9 mouse cellular contexts compared by ENCODE assay signal in genomic region chr16:58481219-58481905, GRCm38 (mm10). TPM values are rescaled to one million over a fixed set of nuclear protein-coding genes. Genes with fewer than 3 reads are reported as not detected.
DNase-seq lines count a peak whose midpoint lies in the region; TF ChIP-seq lines count a peak whose summit lies in the region.
"Had no signal": no experiment of that assay in that cellular context is flagged by ENCODE, and none has a peak within 500 bp of the region (broad histone marks: within the 10 kb centered on the region; RNA-seq: fewer than 3 reads in every experiment).

No protein-coding gene starts in this region.

- no peak for TF ChIP-seq CTCF in small intestine, adult 2 months (IDR thresholded peaks at IDR 0.05; ENCODE audit: extremely low read depth, insufficient read length, insufficient replicate concordance, low read depth, low read length)

- TF ChIP-seq POLR2A in small intestine, adult 2 months (IDR thresholded peaks at IDR 0.05; ENCODE audit: low read depth, low read length): no peak

- H3K27me3 ChIP-seq in small intestine, adult 2 months (ENCODE audit: control insufficient read depth, insufficient read depth, low read length): no peaks in the 10 kb centered on the region
- no peaks in the 10 kb centered on the region for H3K27me3 ChIP-seq in forebrain, embryonic 10.5 days (ENCODE audit: poor library complexity, severe bottlenecking)
- H3K27me3 ChIP-seq: midbrain, embryonic 15.5 days had no signal

- H3K27ac ChIP-seq in small intestine, adult 2 months (ENCODE audit: insufficient read depth, low read depth, low read length): peak overlapping the region; percentile 45; the same call in 1 of the 2 replicates
- H3K27ac ChIP-seq in forebrain, embryonic 10.5 days: no peak overlapping the region
- H3K27ac ChIP-seq: midbrain, embryonic 15.5 days had no signal

- no peak overlapping the region for H3K4me3 ChIP-seq in small intestine, adult 2 months (ENCODE audit: low read depth, low read length)
- H3K4me3 ChIP-seq in forebrain, embryonic 10.5 days: no peak overlapping the region
- H3K4me3 ChIP-seq: midbrain, embryonic 15.5 days had no signal

- H3K9me3 ChIP-seq in forebrain, embryonic 10.5 days: peaks cover 8% of the 10 kb centered on the region

- 81% methylated on average over 9 of the region's 9 CpGs for WGBS in small intestine, adult 2 months
- WGBS in forebrain, embryonic 10.5 days: 84% methylated on average over 9 of the region's 9 CpGs

- DNase-seq in adrenal gland, adult (ENCODE audit: inconsistent age in 2 of 2, low spot score in 1 of 2): peak; percentile 24 to 66
- DNase-seq in adrenal gland, postnatal 4 days (ENCODE audit: low spot score in 2 of 2): no peak
- DNase-seq in spleen, adult 12 weeks (ENCODE audit: low spot score): peak; percentile 16
- no peak for DNase-seq in spleen, postnatal 10 days (ENCODE audit: low spot score in 2 of 2)
- peak; percentile 57 for DNase-seq in kidney, postnatal 10 days
- DNase-seq in forebrain, embryonic 10.5 days (ENCODE audit: extremely low spot score, low spot score): no peak
- DNase-seq in frontal cortex, adult 2 months (ENCODE audit: extremely low spot score in 1 of 2, low spot score in 1 of 2): no peak

- H3K36me3 ChIP-seq in small intestine, adult 2 months (ENCODE audit: control insufficient read depth, insufficient read depth, low read length): peaks cover 23% of the 10 kb centered on the region
- peaks cover 13% of the 10 kb centered on the region for H3K36me3 ChIP-seq in forebrain, embryonic 10.5 days (replicated peaks)
- H3K36me3 ChIP-seq: midbrain, embryonic 15.5 days had no signal

- peaks cover 7% of the 10 kb centered on the region; the same call in 1 of the 2 replicates for H3K4me1 ChIP-seq in small intestine, adult 2 months (ENCODE audit: control insufficient read depth, insufficient read depth, insufficient read length, low read length)
- no peaks in the 10 kb centered on the region for H3K4me1 ChIP-seq in forebrain, embryonic 10.5 days
- H3K4me1 ChIP-seq: midbrain, embryonic 15.5 days had no signal

RNA-seq across cellular contexts. Expression of gene St3gal6, which starts 42.7 kb away (rescaled TPM):
- 10 to 100 TPM; 12.1 to 20.3 TPM for total RNA-seq in adrenal gland, postnatal 4 days (2021)
- 11.1 and 18.6 TPM in 2 replicates for polyA plus RNA-seq in small intestine, adult 2 months (2012; rRNA removed)
- 9.3 and 10.6 TPM in 2 replicates for polyA plus RNA-seq in forebrain, embryonic 10.5 days (2016; fragmentation: Nextera tagmentation; extraction: Ambion mirVana)
- 14.4 and 18.8 TPM in 2 replicates for polyA plus RNA-seq in frontal cortex, adult 2 months (2012; rRNA removed)

Comparison
In these comparisons a context has a peak if more than half of its experiments do, and no peak if none do; other contexts are left out.
1. DNase-seq: peak in adrenal gland, adult (2 of 2), spleen, adult 12 weeks (single experiment) and kidney, postnatal 10 days (single experiment); none in adrenal gland, postnatal 4 days (0 of 2), spleen, postnatal 10 days (0 of 2), forebrain, embryonic 10.5 days (single experiment) and frontal cortex, adult 2 months (0 of 2).